In the genomic region with DNA sequence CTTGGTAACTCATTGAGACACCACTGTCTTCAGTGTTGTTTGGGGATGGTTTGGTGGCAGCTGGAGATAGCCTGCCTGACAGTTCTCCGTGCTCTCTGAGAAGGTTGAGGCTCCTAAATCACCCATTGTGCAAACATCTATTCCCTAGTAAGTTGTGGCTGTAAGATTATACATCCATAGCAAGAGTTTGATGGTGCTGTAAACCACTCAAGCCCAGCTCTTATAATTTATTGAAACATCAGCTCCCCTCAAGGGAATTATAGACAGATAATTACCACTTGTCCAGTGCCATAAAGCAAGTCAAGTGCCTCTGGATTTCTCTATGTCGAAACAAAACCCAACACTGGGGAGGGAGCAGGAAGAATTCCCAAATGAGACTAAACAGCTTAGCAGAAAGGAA, we compare ENCODE assay signal across 28 mouse cellular contexts.
DNase-seq lines count a peak whose midpoint lies in the region; ATAC-seq and TF ChIP-seq lines count a peak whose summit lies in the region.
"Had no signal": no experiment of that assay in that cellular context is flagged by ENCODE, and none has a peak within 500 bp of the region (broad histone marks: within the 10 kb centered on the region; RNA-seq: fewer than 3 reads in every experiment).

No protein-coding gene starts in this region.

- ATAC-seq in kidney, embryonic 16.5 days (ENCODE audit: low FRiP score, low TSS enrichment), result peak; percentile 17; the same call in 1 of the 2 replicates
- no peak for ATAC-seq in midbrain, embryonic 15.5 days (replicated peaks)
- ATAC-seq in midbrain, embryonic 16.5 days, result no peak
- ATAC-seq: CD4-positive, CD25-positive, alpha-beta regulatory T cell, adult 4 months had no signal

- WGBS in kidney, embryonic 16.5 days, result 17% methylated on average over 2 of the region's 2 CpGs
- 48% methylated on average over 2 of the region's 2 CpGs for WGBS in kidney, adult 2 months
- 50% methylated on average over 2 of the region's 2 CpGs for WGBS in midbrain, embryonic 15.5 days
- WGBS in midbrain, embryonic 16.5 days, result 60% methylated on average over 2 of the region's 2 CpGs

- H3K27ac ChIP-seq in kidney, embryonic 16.5 days (ENCODE audit: low read length), result no peak overlapping the region
- no peak overlapping the region for H3K27ac ChIP-seq in kidney, adult 2 months (ENCODE audit: insufficient read depth, low read depth, low read length)
- 0 out of 2 replicates have a peak overlapping the region, but pooled peaks have one; percentile 14 for H3K27ac ChIP-seq in midbrain, embryonic 15.5 days
- no peak overlapping the region for H3K27ac ChIP-seq in midbrain, embryonic 16.5 days (ENCODE audit: low read length)
- H3K27ac ChIP-seq: embryonic facial prominence, embryonic 10.5 days; embryonic facial prominence, embryonic 13.5 days; forebrain, embryonic 12.5 days; forebrain, embryonic 15.5 days; heart, adult 2 months; heart, embryonic 10.5 days; heart, embryonic 13.5 days; hindbrain, embryonic 14.5 days had no signal

- TF ChIP-seq POLR2A in kidney, adult 2 months (IDR thresholded peaks at IDR 0.05; ENCODE audit: low read depth, low read length), result no peak

- peaks cover 13% of the 10 kb centered on the region for H3K4me1 ChIP-seq in kidney, embryonic 16.5 days (ENCODE audit: insufficient read depth, low read length)
- H3K4me1 ChIP-seq in kidney, adult 2 months (ENCODE audit: control insufficient read depth, insufficient read depth, low read length), result no peaks in the 10 kb centered on the region
- H3K4me1 ChIP-seq in midbrain, embryonic 15.5 days, result peaks cover 23% of the 10 kb centered on the region
- peaks cover 4% of the 10 kb centered on the region; the same call in 1 of the 2 replicates for H3K4me1 ChIP-seq in midbrain, embryonic 16.5 days (ENCODE audit: control insufficient read depth, insufficient read depth, low read length)

- no peak for TF ChIP-seq CTCF in kidney, adult 2 months (conservative IDR thresholded peaks at IDR 0.05; ENCODE audit: insufficient read depth, insufficient read length, low read depth, low read length)

- no peak overlapping the region for H3K9ac ChIP-seq in kidney, embryonic 16.5 days (replicated peaks; ENCODE audit: low read length)
- no peak overlapping the region for H3K9ac ChIP-seq in midbrain, embryonic 15.5 days
- H3K9ac ChIP-seq in midbrain, embryonic 16.5 days (ENCODE audit: low read depth, low read length), result no peak overlapping the region
- H3K9ac ChIP-seq: embryonic facial prominence, embryonic 13.5 days; forebrain, embryonic 12.5 days; forebrain, embryonic 15.5 days; heart, embryonic 13.5 days; hindbrain, embryonic 14.5 days had no signal

- no peaks in the 10 kb centered on the region for H3K36me3 ChIP-seq in kidney, embryonic 16.5 days (ENCODE audit: insufficient read depth, low read length)
- H3K36me3 ChIP-seq in kidney, adult 2 months (ENCODE audit: control insufficient read depth, insufficient read depth, low read length), result no peaks in the 10 kb centered on the region
- H3K36me3 ChIP-seq in midbrain, embryonic 15.5 days (replicated peaks), result no peaks in the 10 kb centered on the region
- H3K36me3 ChIP-seq in midbrain, embryonic 16.5 days (ENCODE audit: control insufficient read depth, insufficient read depth, low read length), result no peaks in the 10 kb centered on the region
- H3K36me3 ChIP-seq: embryonic facial prominence, embryonic 10.5 days; embryonic facial prominence, embryonic 13.5 days; forebrain, embryonic 12.5 days; forebrain, embryonic 15.5 days; heart, embryonic 10.5 days; heart, embryonic 13.5 days had no signal

- no peak overlapping the region for H3K4me2 ChIP-seq in kidney, embryonic 16.5 days (replicated peaks; ENCODE audit: low read depth, low read length)
- H3K4me2 ChIP-seq in midbrain, embryonic 15.5 days, result no peak overlapping the region
- H3K4me2 ChIP-seq in midbrain, embryonic 16.5 days (ENCODE audit: low read length), result no peak overlapping the region
- H3K4me2 ChIP-seq: embryonic facial prominence, embryonic 13.5 days; forebrain, embryonic 12.5 days; forebrain, embryonic 15.5 days; heart, embryonic 13.5 days; hindbrain, embryonic 14.5 days had no signal

- H3K4me3 ChIP-seq in kidney, embryonic 16.5 days (ENCODE audit: low read length), result no peak overlapping the region
- H3K4me3 ChIP-seq in kidney, adult 2 months (ENCODE audit: insufficient read depth, low read depth, low read length), result no peak overlapping the region
- no peak overlapping the region for H3K4me3 ChIP-seq in midbrain, embryonic 15.5 days
- H3K4me3 ChIP-seq in midbrain, embryonic 16.5 days (ENCODE audit: low read depth, low read length), result no peak overlapping the region
- H3K4me3 ChIP-seq: embryonic facial prominence, embryonic 10.5 days; embryonic facial prominence, embryonic 13.5 days; erythroblast, embryonic 14.5 days; forebrain, embryonic 12.5 days; forebrain, embryonic 15.5 days; heart, adult 2 months; heart, embryonic 10.5 days; heart, embryonic 13.5 days had no signal

- no peaks in the 10 kb centered on the region for H3K27me3 ChIP-seq in kidney, embryonic 16.5 days (ENCODE audit: insufficient read depth, low read length)
- H3K27me3 ChIP-seq in kidney, adult 2 months (replicated peaks; ENCODE audit: control insufficient read depth, insufficient read depth, low read length), result no peaks in the 10 kb centered on the region
- no peaks in the 10 kb centered on the region for H3K27me3 ChIP-seq in midbrain, embryonic 15.5 days (replicated peaks)
- no peaks in the 10 kb centered on the region for H3K27me3 ChIP-seq in midbrain, embryonic 16.5 days (ENCODE audit: control insufficient read depth, insufficient read depth, low read depth, low read length)
- H3K27me3 ChIP-seq: embryonic facial prominence, embryonic 13.5 days; forebrain, embryonic 15.5 days; heart, embryonic 13.5 days had no signal

- DNase-seq in kidney, adult 2 months, result no peak
- DNase-seq in retina, embryonic 14.5 days (ENCODE audit: low spot score), result peak; percentile 18
- DNase-seq in retina, postnatal 1 day, result no peak
- no peak for DNase-seq in lung, postnatal 36 days
- DNase-seq: adrenal gland, adult 2 months; adrenal gland, postnatal 14 days; cerebellum, adult 11 months; cerebellum, adult 2 months; cerebellum, adult 9-11 months; cerebellum, postnatal 25 days; embryo, embryonic 11 days; gastrocnemius, postnatal 10 days; gastrocnemius, postnatal 36 days; heart, adult 2 months; heart, postnatal 14 days; heart, postnatal 4 days had no signal

- H3K9me3 ChIP-seq in kidney, embryonic 16.5 days (ENCODE audit: low read length), result no peaks in the 10 kb centered on the region
- no peaks in the 10 kb centered on the region for H3K9me3 ChIP-seq in midbrain, embryonic 15.5 days
- no peaks in the 10 kb centered on the region for H3K9me3 ChIP-seq in midbrain, embryonic 16.5 days (replicated peaks; ENCODE audit: control insufficient read depth, low read length, poor library complexity, severe bottlenecking)
- H3K9me3 ChIP-seq: embryonic facial prominence, embryonic 10.5 days; embryonic facial prominence, embryonic 13.5 days; forebrain, embryonic 12.5 days; forebrain, embryonic 15.5 days; heart, embryonic 10.5 days; heart, embryonic 13.5 days had no signal
